Mouse (Mus musculus) limb, embryonic 14.5 days (tissue): ENCODE data around the gene Arid5a. TPM values are rescaled to one million over a fixed set of nuclear protein-coding genes. Genes with fewer than 3 reads are reported as not detected.
A peak's percentile ranks its signal among the peaks of the same experiment; 100 is the strongest.

Experiments used
- ATAC-seq: fragments of 200-750 bp; cut with Nextera tagmentation; 2 replicates; pipeline ENCODE4 v1.8.0; 2017; ENCODE audit warnings: low read depth, moderate number of reproducible peaks, moderate TSS enrichment; ENCODE audit not compliant: low FRiP score
- DNase-seq: peaks from one replicate; pipeline ENCODE4 v3.0.0-alpha.2; 2015; ENCODE audit warnings: low spot score
- H3K27ac ChIP-seq: fragments of 300-500 bp; sonication (generic); replicated peaks from 2 replicates; pipeline ENCODE4 v1.5.1; 2014; ENCODE audit warnings: low read depth, mild to moderate bottlenecking, low read length, moderate library complexity, mixed read lengths
- H3K27me3 ChIP-seq: fragments of 300-500 bp; sonication (generic); 2 replicates; pipeline ENCODE4 v1.6.1; 2014; ENCODE audit warnings: low read length, mixed read lengths; ENCODE audit not compliant: control insufficient read depth, insufficient read depth
- H3K36me3 ChIP-seq: fragments of 300-500 bp; sonication (generic); 2 replicates; pipeline ENCODE4 v1.6.1; 2014; ENCODE audit warnings: mild to moderate bottlenecking, low read length, moderate library complexity, mixed read lengths; ENCODE audit not compliant: control insufficient read depth, insufficient read depth
- H3K4me1 ChIP-seq: fragments of 300-500 bp; sonication (generic); 2 replicates; pipeline ENCODE4 v1.6.1; 2014; ENCODE audit warnings: antibody characterized with exemption, low read length, mixed read lengths; ENCODE audit not compliant: control insufficient read depth, insufficient read depth
- H3K4me2 ChIP-seq: fragments of 300-500 bp; sonication (generic); replicated peaks from 2 replicates; pipeline ENCODE4 v1.6.1; 2014; ENCODE audit warnings: low read depth, mild to moderate bottlenecking, low read length, moderate library complexity; ENCODE audit not compliant: severe bottlenecking
- H3K4me3 ChIP-seq: fragments of 300-500 bp; sonication (generic); replicated peaks from 2 replicates; pipeline ENCODE4 v1.5.1; 2014; ENCODE audit warnings: low read length
- H3K9ac ChIP-seq: fragments of 300-500 bp; sonication (generic); 2 replicates; pipeline ENCODE4 v1.6.1; 2014; ENCODE audit warnings: mild to moderate bottlenecking, low read depth, low read length, moderate library complexity; ENCODE audit not compliant: severe bottlenecking
- H3K9me3 ChIP-seq: fragments of 300-500 bp; sonication (generic); 2 replicates; pipeline ENCODE4 v1.6.1; 2016; ENCODE audit warnings: low read length; ENCODE audit not compliant: control insufficient read depth
- POLR2A ChIP-seq: fragments of 200-500 bp; IDR thresholded peaks from 2 replicates; pipeline ENCODE4 v1.8.0; 2012; ENCODE audit warnings: inconsistent platforms, mild to moderate bottlenecking, moderate library complexity, borderline replicate concordance; ENCODE audit not compliant: insufficient read depth, insufficient read length; ENCODE audit errors: extremely low read depth
- WGBS: fragments of 180-500 bp; shearing (Covaris S2); extraction: QIAGEN DNeasy Blood & Tissue Kit; methylation state at CpG from one replicate; pipeline ENCODE4 v1.1.7; 2014; 5-methylcytosine and 5-hydroxymethylcytosine counted together
- polyA plus RNA-seq, 2 experiments: library from polyadenylated mRNA; depleted of rRNA in 1 of 2; stranded (reverse) in 1 of 2; unstranded in 1 of 2; fragments of >200 nt; fragmentation: Nextera tagmentation in 1 of 2; extraction: Ambion mirVana in 1 of 2; gene quantifications; 2 replicates each; pipeline versions ENCODE4 v1.2.1 to v1.2.3; 2012 to 2014

The Arid5a gene
- polyA plus RNA-seq, 2 experiments: 7.1 to 9.6 TPM

GRCm38 (mm10) chr1:36315776-36316100, 8.2 kb downstream of the Arid5a start:
- H3K4me1 ChIP-seq: no peaks in the 10 kb centered on the region
- TF ChIP-seq POLR2A: no peak
- H3K36me3 ChIP-seq: peaks cover 3% of the 10 kb centered on the region; the same call in 1 of the 2 replicates
- H3K9me3 ChIP-seq: no peaks in the 10 kb centered on the region
- no peak overlapping the region for H3K4me3 ChIP-seq
- no peak overlapping the region for H3K4me2 ChIP-seq
- H3K27me3 ChIP-seq: no peaks in the 10 kb centered on the region
- 100% methylated on average over 1 of the region's 2 CpGs for WGBS
- ATAC-seq: no peak
- no peak overlapping the region for H3K9ac ChIP-seq
- H3K27ac ChIP-seq: no peak overlapping the region
- DNase-seq: no peak

- Histone ChIP-seq H3K9me3 (no peaks in the 10 kb centered on the region), H3K4me1 (no peaks in the 10 kb centered on the region), H3K27ac (no peak overlapping the region), H3K4me3 (no peak overlapping the region), H3K36me3 (peaks cover 16% of the 10 kb centered on the region), H3K27me3 (no peaks in the 10 kb centered on the region), H3K9ac (no peak overlapping the region), H3K4me2 (no peak overlapping the region)
- WGBS: 55% methylated on average over 2 of the region's 2 CpGs
- no peak for ATAC-seq
- DNase-seq: no peak
- TF ChIP-seq POLR2A: no peak
Observed at GRCm38 (mm10) chr1:36321164-36321563, 13.6 kb downstream of the Arid5a start.

GRCm38 (mm10) chr1:36321829-36322573, 14.5 kb downstream of the Arid5a start:
- WGBS: 70% methylated on average over 11 of the region's 11 CpGs
- H3K9ac ChIP-seq: no peak overlapping the region
- H3K4me2 ChIP-seq: no peak overlapping the region
- no peaks in the 10 kb centered on the region for H3K9me3 ChIP-seq
- no peaks in the 10 kb centered on the region for H3K4me1 ChIP-seq
- no peaks in the 10 kb centered on the region for H3K27me3 ChIP-seq
- H3K4me3 ChIP-seq: no peak overlapping the region
- no peak for TF ChIP-seq POLR2A
- H3K36me3 ChIP-seq: peaks cover 16% of the 10 kb centered on the region
- H3K27ac ChIP-seq: no peak overlapping the region
- no peak for ATAC-seq
- DNase-seq: no peak

GRCm38 (mm10) chr1:36323076-36323475, 15.5 kb downstream of the Arid5a start:
- WGBS: 42% methylated on average over 9 of the region's 9 CpGs
- Histone ChIP-seq H3K4me2 (no peak overlapping the region), H3K4me3 (no peak overlapping the region), H3K9me3 (no peaks in the 10 kb centered on the region), H3K27me3 (no peaks in the 10 kb centered on the region), H3K4me1 (no peaks in the 10 kb centered on the region), H3K27ac (no peak overlapping the region), H3K9ac (no peak overlapping the region), H3K36me3 (peaks cover 20% of the 10 kb centered on the region)
- no peak for ATAC-seq
- DNase-seq: no peak
- no peak for TF ChIP-seq POLR2A

GRCm38 (mm10) chr1:36323746-36324448, 16.4 kb downstream of the Arid5a start:
- Histone ChIP-seq H3K27me3 (no peaks in the 10 kb centered on the region), H3K4me1 (no peaks in the 10 kb centered on the region), H3K4me3 (no peak overlapping the region), H3K9ac (no peak overlapping the region), H3K36me3 (peaks cover 17% of the 10 kb centered on the region), H3K4me2 (no peak overlapping the region), H3K9me3 (no peaks in the 10 kb centered on the region), H3K27ac (no peak overlapping the region; the same call in 1 of the 2 replicates)
- no peak for TF ChIP-seq POLR2A
- WGBS: 42% methylated on average over 8 of the region's 8 CpGs
- ATAC-seq (peak; percentile 35; the same call in 1 of the 2 replicates), DNase-seq (peak; percentile 75)
